Comparison of ENCODE assay signal across 8 mouse cellular contexts in the genomic region with DNA sequence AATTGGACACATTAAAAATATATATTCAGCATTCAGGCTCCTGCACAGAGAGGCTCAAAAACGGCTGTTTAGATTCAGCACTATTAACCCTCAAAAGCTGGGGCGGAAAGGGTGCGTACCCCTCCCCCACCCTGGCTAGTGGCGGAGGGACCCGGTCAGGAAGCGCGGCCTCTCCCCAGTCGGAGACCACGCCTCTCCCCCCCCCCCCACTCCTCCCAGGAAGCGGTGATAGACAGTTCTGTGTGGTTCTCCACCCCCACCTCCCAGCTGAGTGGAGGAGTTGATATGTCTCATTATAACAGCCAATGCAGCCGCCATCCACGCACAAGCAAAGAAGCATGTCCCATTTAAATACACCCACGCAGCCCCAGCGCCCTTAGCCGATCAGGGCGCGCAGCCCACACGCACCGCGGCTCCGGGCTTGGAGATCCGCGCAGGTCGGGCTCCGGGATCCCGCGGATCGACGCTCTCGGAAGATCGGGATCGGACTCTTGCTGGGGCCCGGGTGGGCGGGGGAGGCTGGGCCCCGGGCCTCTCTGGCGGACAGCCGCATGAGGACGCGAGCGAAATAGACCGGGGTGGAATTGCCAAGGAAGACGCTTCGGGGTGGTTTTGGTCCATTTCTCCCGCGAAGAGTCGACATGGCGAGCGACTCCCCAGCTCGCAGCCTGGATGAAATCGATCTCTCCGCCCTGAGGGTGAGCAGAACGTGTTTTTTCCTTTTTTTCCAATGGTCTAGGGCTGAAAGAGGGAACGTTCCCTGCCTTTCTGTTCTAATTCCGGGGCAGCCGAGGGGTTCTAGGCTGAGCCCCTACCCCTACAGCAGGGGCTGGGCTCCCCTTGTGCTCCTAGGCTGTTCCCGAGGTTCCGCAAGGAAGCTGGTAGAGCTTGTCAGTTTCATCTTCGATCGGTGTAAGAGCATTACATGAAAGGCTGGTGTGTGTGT. TPM values are rescaled to one million over a fixed set of nuclear protein-coding genes. Genes with fewer than 3 reads are reported as not detected.
A peak's percentile ranks its signal among the peaks of the same experiment; 100 is the strongest.
DNase-seq lines count a peak whose midpoint lies in the region; ATAC-seq and TF ChIP-seq lines count a peak whose summit lies in the region.

Gene Tnik, plus strand, starts transcription at position 213 of the 946 bp plus-strand sequence.

- H3K4me1 ChIP-seq in forebrain, embryonic 10.5 days = peaks cover 55% of the 10 kb centered on the region
- peaks cover 6 to 7% of the 10 kb centered on the region in 2 experiments; a peak in 2 of 4 replicates for H3K4me1 ChIP-seq in heart, embryonic 14.5 days (ENCODE audit: control insufficient read depth in 2 of 2, insufficient read depth in 2 of 2, low read length in 2 of 2)
- H3K4me1 ChIP-seq in liver, embryonic 14.5 days (replicated peaks; ENCODE audit: control insufficient read depth in 2 of 2, insufficient read depth in 2 of 2, low read length in 1 of 2) = peaks cover 0 to 10% of the 10 kb centered on the region in 2 experiments; a peak in 2 of 4 replicates
- no peaks in the 10 kb centered on the region for H3K4me1 ChIP-seq in neural tube, embryonic 11.5 days (ENCODE audit: control insufficient read depth, insufficient read depth, low read length)
- H3K4me1 ChIP-seq in stomach, postnatal 0 days (replicated peaks; ENCODE audit: control insufficient read depth, insufficient read depth) = no peaks in the 10 kb centered on the region

- 0% methylated on average over 59 of the region's 59 CpGs for WGBS in forebrain, embryonic 10.5 days
- WGBS in heart, embryonic 14.5 days = under 1% methylated on average over 56 of the region's 59 CpGs
- WGBS in liver, embryonic 14.5 days (ENCODE audit: insufficient replicate concordance) = under 1% methylated on average over 58 of the region's 59 CpGs
- WGBS in neural tube, embryonic 11.5 days = under 1% methylated on average over 58 of the region's 59 CpGs
- under 1% methylated on average over 58 of the region's 59 CpGs for WGBS in stomach, postnatal 0 days

- H3K27me3 ChIP-seq in forebrain, embryonic 10.5 days (ENCODE audit: poor library complexity, severe bottlenecking) = peaks cover 48% of the 10 kb centered on the region
- H3K27me3 ChIP-seq in heart, embryonic 14.5 days (ENCODE audit: control insufficient read depth, insufficient read depth, low read length) = no peaks in the 10 kb centered on the region
- H3K27me3 ChIP-seq in liver, embryonic 14.5 days (ENCODE audit: control insufficient read depth, insufficient read depth, low read length) = peaks cover 6% of the 10 kb centered on the region; the same call in 1 of the 2 replicates
- H3K27me3 ChIP-seq in neural tube, embryonic 11.5 days (ENCODE audit: control insufficient read depth, insufficient read depth, low read length) = 0 out of 2 replicates have a peak, but pooled peaks cover 8% of the 10 kb centered on the region
- no peaks in the 10 kb centered on the region for H3K27me3 ChIP-seq in stomach, postnatal 0 days (ENCODE audit: control insufficient read depth, insufficient read depth, low read length)

- H3K9ac ChIP-seq in heart, embryonic 14.5 days (ENCODE audit: low read length) = peak within 1 kb of the TSS; percentile 78
- H3K9ac ChIP-seq in liver, embryonic 14.5 days (replicated peaks) = peak within 1 kb of the TSS; percentile 38
- H3K9ac ChIP-seq in neural tube, embryonic 11.5 days (ENCODE audit: low read length) = peak within 1 kb of the TSS; percentile 70
- peak within 1 kb of the TSS; percentile 54 for H3K9ac ChIP-seq in stomach, postnatal 0 days (ENCODE audit: low read length)

- TF ChIP-seq POLR2A in brain, embryonic 14.5 days (IDR thresholded peaks at IDR 0.05; ENCODE audit: borderline replicate concordance, extremely low read depth, insufficient read depth, insufficient read length, poor library complexity, severe bottlenecking) = 0 out of 2 replicates have a peak, but pooled peaks have one; percentile 31

- TF ChIP-seq EP300 in liver, embryonic 14.5 days (IDR thresholded peaks at IDR 0.05; ENCODE audit: low read depth) = no peak
- TF ChIP-seq EP300 in stomach, postnatal 0 days (optimal IDR thresholded peaks at IDR 0.05) = no peak

- peak; percentile 90 for ATAC-seq in heart, embryonic 14.5 days (ENCODE audit: insufficient number of reproducible peaks, insufficient read depth, low FRiP score, low read depth)
- ATAC-seq in liver, embryonic 14.5 days (ENCODE audit: insufficient read depth) = peak; percentile 89
- ATAC-seq in neural tube, embryonic 11.5 days (ENCODE audit: insufficient read depth, low FRiP score, low TSS enrichment) = peak; percentile 85
- ATAC-seq in stomach, postnatal 0 days (ENCODE audit: low FRiP score, low TSS enrichment) = peak; percentile 91

- H3K4me3 ChIP-seq in forebrain, embryonic 10.5 days = peak within 1 kb of the TSS; percentile 70
- H3K4me3 ChIP-seq in heart, embryonic 14.5 days (ENCODE audit: control insufficient read depth in 1 of 2, insufficient read depth in 1 of 2, low read depth in 1 of 2, low read length in 2 of 2) = peak within 1 kb of the TSS; percentile 59 to 92
- H3K4me3 ChIP-seq in liver, embryonic 14.5 days (ENCODE audit: insufficient read depth in 1 of 2, low read depth in 2 of 2, low read length in 2 of 2) = peak within 1 kb of the TSS; percentile 56 to 85
- H3K4me3 ChIP-seq in neural tube, embryonic 11.5 days (ENCODE audit: low read depth, low read length) = peak within 1 kb of the TSS; percentile 69
- peak within 1 kb of the TSS; percentile 73 for H3K4me3 ChIP-seq in stomach, postnatal 0 days (ENCODE audit: low read depth, low read length)

- H3K27ac ChIP-seq in forebrain, embryonic 10.5 days = peak within 1 kb of the TSS; percentile 86
- peak within 1 kb of the TSS; percentile 73 to 84 for H3K27ac ChIP-seq in heart, embryonic 14.5 days (replicated peaks in 1 of 2; ENCODE audit: control insufficient read depth in 1 of 2, insufficient read depth in 1 of 2, low read depth in 2 of 2, low read length in 2 of 2)
- H3K27ac ChIP-seq in liver, embryonic 14.5 days = no peak within 1 kb of the TSS
- H3K27ac ChIP-seq in neural tube, embryonic 11.5 days (ENCODE audit: low read depth, low read length) = peak within 1 kb of the TSS; percentile 44; the same call in 1 of the 2 replicates
- H3K27ac ChIP-seq in stomach, postnatal 0 days (replicated peaks) = peak within 1 kb of the TSS; percentile 85

- peak within 1 kb of the TSS; percentile 76 for H3K4me2 ChIP-seq in heart, embryonic 14.5 days (ENCODE audit: low read length)
- peak within 1 kb of the TSS; percentile 68 for H3K4me2 ChIP-seq in liver, embryonic 14.5 days (ENCODE audit: low read depth)
- H3K4me2 ChIP-seq in neural tube, embryonic 11.5 days (ENCODE audit: low read depth) = peak within 1 kb of the TSS; percentile 95
- peak within 1 kb of the TSS; percentile 67 for H3K4me2 ChIP-seq in stomach, postnatal 0 days (replicated peaks; ENCODE audit: low read depth)

- H3K36me3 ChIP-seq in forebrain, embryonic 10.5 days (replicated peaks) = no peaks in the 10 kb centered on the region
- H3K36me3 ChIP-seq in heart, embryonic 14.5 days (ENCODE audit: control insufficient read depth, insufficient read depth, low read length) = no peaks in the 10 kb centered on the region
- H3K36me3 ChIP-seq in liver, embryonic 14.5 days (replicated peaks; ENCODE audit: control insufficient read depth, insufficient read depth, low read depth) = no peaks in the 10 kb centered on the region
- no peaks in the 10 kb centered on the region for H3K36me3 ChIP-seq in neural tube, embryonic 11.5 days (ENCODE audit: control insufficient read depth, insufficient read depth, low read length)
- H3K36me3 ChIP-seq in stomach, postnatal 0 days (ENCODE audit: control insufficient read depth, insufficient read depth, low read length) = no peaks in the 10 kb centered on the region

- no peaks in the 10 kb centered on the region for H3K9me3 ChIP-seq in forebrain, embryonic 10.5 days
- H3K9me3 ChIP-seq in heart, embryonic 14.5 days (ENCODE audit: control insufficient read depth, low read length) = no peaks in the 10 kb centered on the region
- H3K9me3 ChIP-seq in liver, embryonic 14.5 days (ENCODE audit: control insufficient read depth, low read length) = no peaks in the 10 kb centered on the region
- no peaks in the 10 kb centered on the region for H3K9me3 ChIP-seq in neural tube, embryonic 11.5 days (ENCODE audit: control insufficient read depth, low read length)
- H3K9me3 ChIP-seq in stomach, postnatal 0 days (ENCODE audit: control insufficient read depth, low read length) = no peaks in the 10 kb centered on the region

- no peak for TF ChIP-seq CTCF in brain, embryonic 14.5 days (IDR thresholded peaks at IDR 0.05; ENCODE audit: borderline replicate concordance, extremely low read depth, insufficient read depth, insufficient read length)
- no peak for TF ChIP-seq CTCF in liver, embryonic 14.5 days (IDR thresholded peaks at IDR 0.05; ENCODE audit: low read depth)
- no peak for TF ChIP-seq CTCF in stomach, postnatal 0 days (IDR thresholded peaks at IDR 0.05; ENCODE audit: low read depth)

- peak; percentile 95 for DNase-seq in CD4-positive, CD25-positive, alpha-beta regulatory T cell, adult 2 months (ENCODE audit: low read depth, low spot score)
- DNase-seq in brain, embryonic 14.5 days (ENCODE audit: low read depth) = peak; percentile 96
- peak; percentile 81 for DNase-seq in forebrain, embryonic 10.5 days (ENCODE audit: extremely low spot score, low spot score)
- peak; percentile 47 to 58 for DNase-seq in kidney, postnatal 36 days
- DNase-seq in liver, embryonic 14.5 days (ENCODE audit: low read depth in 3 of 3, low spot score in 3 of 3) = peak; percentile 31 to 54 (median 36)
- peak; percentile 82 for DNase-seq in neural tube, embryonic 11.5 days (ENCODE audit: low spot score)
- peak; percentile 82 for DNase-seq in stomach, postnatal 0 days (ENCODE audit: low spot score)

RNA-seq across cellular contexts. Expression of gene Tnik, which starts in this region (rescaled TPM):
- 43.5 and 73.8 TPM in 2 replicates for polyA plus RNA-seq in brain, embryonic 14.5 days (2012; rRNA removed)
- 8.5 and 9.6 TPM in 2 replicates for polyA plus RNA-seq in forebrain, embryonic 10.5 days (2016; fragmentation: Nextera tagmentation; extraction: Ambion mirVana)
- polyA plus RNA-seq in heart, embryonic 14.5 days (2014; fragmentation: Nextera tagmentation; extraction: Ambion mirVana) = 12.9 and 13.7 TPM in 2 replicates
- polyA plus RNA-seq in liver, embryonic 14.5 days (2012; rRNA removed) = 0.65 and 0.89 TPM in 2 replicates
- polyA plus RNA-seq in liver, embryonic 14.5 days (2014; fragmentation: Nextera tagmentation; extraction: Ambion mirVana) = 2.0 and 2.3 TPM in 2 replicates
- polyA plus RNA-seq in neural tube, embryonic 11.5 days (2014; fragmentation: Nextera tagmentation; extraction: Ambion mirVana) = 26.0 and 26.8 TPM in 2 replicates
- polyA plus RNA-seq in stomach, postnatal 0 days (2015; fragmentation: Nextera tagmentation; extraction: Ambion mirVana) = 4.6 and 5.3 TPM in 2 replicates

Comparison
In these comparisons a context has a peak if more than half of its experiments do, and no peak if none do; other contexts are left out.
1. DNase-seq: peak in every context shown above with its lines; median percentile 96 in brain, embryonic 14.5 days; 95 in CD4-positive, CD25-positive, alpha-beta regulatory T cell, adult 2 months; 82 in neural tube, embryonic 11.5 days; 82 in stomach, postnatal 0 days; 81 in forebrain, embryonic 10.5 days; 52 in kidney, postnatal 36 days; 36 in liver, embryonic 14.5 days.